Mouse (Mus musculus): Measurements from ENCODE around the gene Slc35e3. TPM values are rescaled to one million over a fixed set of nuclear protein-coding genes. Genes with fewer than 3 reads are reported as not detected.

Slc35e3 gene
- polyA plus RNA-seq, 1 experiment from 2014 or later: 2.5 TPM

- no peaks in the 10 kb centered on the region for H3K27me3 ChIP-seq (ENCODE audit: control insufficient read depth, insufficient read depth, low read depth, low read length)
- WGBS (ENCODE audit: insufficient replicate concordance): 82% methylated on average over 17 of the region's 17 CpGs
These were observed 31.5 kb upstream of the Slc35e3 start for GRCm38 (mm10) chr10:117777501-117778327.

GRCm38 (mm10) chr10:117777103-117777470 lies 30.9 kb upstream of the Slc35e3 start:
- H3K4me3 ChIP-seq (ENCODE audit: low read depth, low read length): no peak overlapping the region
- H3K9ac ChIP-seq (ENCODE audit: low read depth, low read length): no peak overlapping the region
- WGBS (ENCODE audit: insufficient replicate concordance): 93% methylated on average over 3 of the region's 3 CpGs
- H3K27ac ChIP-seq (ENCODE audit: low read length): no peak overlapping the region
- no peaks in the 10 kb centered on the region for H3K4me1 ChIP-seq (ENCODE audit: control insufficient read depth, low read depth, low read length)
- H3K4me2 ChIP-seq (ENCODE audit: low read depth, low read length): no peak overlapping the region
- H3K27me3 ChIP-seq (ENCODE audit: control insufficient read depth, insufficient read depth, low read depth, low read length): no peaks in the 10 kb centered on the region
- peaks cover 68% of the 10 kb centered on the region for H3K36me3 ChIP-seq (ENCODE audit: control insufficient read depth, insufficient read depth)
- ATAC-seq (ENCODE audit: low read depth): no peak
- no peaks in the 10 kb centered on the region for H3K9me3 ChIP-seq (replicated peaks; ENCODE audit: control insufficient read depth, low read length)

More at GRCm38 (mm10) chr10:117777501-117778327, 31.5 kb upstream of the Slc35e3 start:
- Histone ChIP-seq H3K4me1 (ENCODE audit: control insufficient read depth, low read depth, low read length) (no peaks in the 10 kb centered on the region), H3K4me3 (ENCODE audit: low read depth, low read length) (no peak overlapping the region), H3K27ac (ENCODE audit: low read length) (no peak overlapping the region), H3K9ac (ENCODE audit: low read depth, low read length) (no peak overlapping the region), H3K9me3 (replicated peaks; ENCODE audit: control insufficient read depth, low read length) (no peaks in the 10 kb centered on the region), H3K36me3 (ENCODE audit: control insufficient read depth, insufficient read depth) (peaks cover 65% of the 10 kb centered on the region), H3K4me2 (ENCODE audit: low read depth, low read length) (no peak overlapping the region)
- ATAC-seq (ENCODE audit: low read depth): no peak

GRCm38 (mm10) chr10:117776281-117777102 lies 30.3 kb upstream of the Slc35e3 start:
- no peak for ATAC-seq (ENCODE audit: low read depth)
- WGBS (ENCODE audit: insufficient replicate concordance): 67% methylated on average over 12 of the region's 12 CpGs
- Histone ChIP-seq H3K4me2 (ENCODE audit: low read depth, low read length) (no peak overlapping the region), H3K9ac (ENCODE audit: low read depth, low read length) (no peak overlapping the region), H3K27me3 (ENCODE audit: control insufficient read depth, insufficient read depth, low read depth, low read length) (no peaks in the 10 kb centered on the region), H3K4me3 (ENCODE audit: low read depth, low read length) (no peak overlapping the region), H3K36me3 (ENCODE audit: control insufficient read depth, insufficient read depth) (peaks cover 66% of the 10 kb centered on the region), H3K27ac (ENCODE audit: low read length) (no peak overlapping the region), H3K4me1 (ENCODE audit: control insufficient read depth, low read depth, low read length) (no peaks in the 10 kb centered on the region), H3K9me3 (replicated peaks; ENCODE audit: control insufficient read depth, low read length) (no peaks in the 10 kb centered on the region)

DNA sequence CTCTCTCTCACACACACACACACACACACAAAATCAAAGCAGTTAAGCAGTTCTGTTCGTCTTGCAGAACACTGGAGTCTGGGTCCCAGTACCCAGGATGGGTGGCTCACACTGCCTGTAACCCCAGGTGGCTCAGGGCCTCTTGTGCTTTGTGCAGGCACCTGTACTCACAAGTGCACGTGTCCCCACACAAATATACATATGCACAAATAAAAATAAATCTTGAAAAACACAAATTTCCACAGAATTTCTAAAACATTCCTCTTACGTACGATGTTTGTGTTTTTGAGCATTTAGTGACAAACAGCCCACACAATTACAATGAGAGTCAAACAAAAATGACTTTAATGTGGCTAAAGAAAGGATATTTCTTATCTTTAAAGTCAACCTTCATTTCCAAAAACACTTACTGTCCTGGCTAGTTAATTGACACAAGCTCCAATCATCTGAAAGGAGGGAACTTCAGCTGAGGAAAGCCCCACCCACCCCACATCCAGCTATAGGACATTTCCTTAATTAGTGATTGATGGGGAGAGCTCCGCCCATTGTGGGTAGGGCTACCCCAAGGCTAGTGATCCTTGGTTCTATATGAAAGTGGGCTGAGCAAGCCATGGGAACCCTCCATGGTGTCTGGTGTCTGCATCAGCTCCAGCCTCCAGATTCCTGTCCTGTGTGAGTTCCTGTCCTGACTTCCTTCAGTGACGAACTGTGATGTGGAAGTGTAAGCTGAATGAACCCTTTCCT lies 29.4 kb upstream of the Slc35e3 start:
- no peaks in the 10 kb centered on the region for H3K4me1 ChIP-seq (ENCODE audit: control insufficient read depth, low read depth, low read length)
- ATAC-seq (ENCODE audit: low read depth): no peak
- H3K4me3 ChIP-seq (ENCODE audit: low read depth, low read length): no peak overlapping the region
- WGBS (ENCODE audit: insufficient replicate concordance): 80% methylated on average over 6 of the region's 6 CpGs
- no peaks in the 10 kb centered on the region for H3K27me3 ChIP-seq (ENCODE audit: control insufficient read depth, insufficient read depth, low read depth, low read length)
- peaks cover 59% of the 10 kb centered on the region for H3K36me3 ChIP-seq (ENCODE audit: control insufficient read depth, insufficient read depth)
- no peak overlapping the region for H3K27ac ChIP-seq (ENCODE audit: low read length)
- H3K4me2 ChIP-seq (ENCODE audit: low read depth, low read length): no peak overlapping the region
- H3K9ac ChIP-seq (ENCODE audit: low read depth, low read length): no peak overlapping the region
- no peaks in the 10 kb centered on the region for H3K9me3 ChIP-seq (replicated peaks; ENCODE audit: control insufficient read depth, low read length)

GRCm38 (mm10) chr10:117774817-117775120 lies 28.6 kb upstream of the Slc35e3 start:
- Histone ChIP-seq H3K27ac (ENCODE audit: low read length) (no peak overlapping the region), H3K4me3 (ENCODE audit: low read depth, low read length) (no peak overlapping the region), H3K27me3 (ENCODE audit: control insufficient read depth, insufficient read depth, low read depth, low read length) (no peaks in the 10 kb centered on the region), H3K9me3 (replicated peaks; ENCODE audit: control insufficient read depth, low read length) (no peaks in the 10 kb centered on the region), H3K36me3 (ENCODE audit: control insufficient read depth, insufficient read depth) (peaks cover 61% of the 10 kb centered on the region), H3K9ac (ENCODE audit: low read depth, low read length) (no peak overlapping the region), H3K4me1 (ENCODE audit: control insufficient read depth, low read depth, low read length) (no peaks in the 10 kb centered on the region), H3K4me2 (ENCODE audit: low read depth, low read length) (no peak overlapping the region)
- ATAC-seq (ENCODE audit: low read depth): no peak
- WGBS (ENCODE audit: insufficient replicate concordance): 94% methylated on average over 1 of the region's 1 CpGs

DNA sequence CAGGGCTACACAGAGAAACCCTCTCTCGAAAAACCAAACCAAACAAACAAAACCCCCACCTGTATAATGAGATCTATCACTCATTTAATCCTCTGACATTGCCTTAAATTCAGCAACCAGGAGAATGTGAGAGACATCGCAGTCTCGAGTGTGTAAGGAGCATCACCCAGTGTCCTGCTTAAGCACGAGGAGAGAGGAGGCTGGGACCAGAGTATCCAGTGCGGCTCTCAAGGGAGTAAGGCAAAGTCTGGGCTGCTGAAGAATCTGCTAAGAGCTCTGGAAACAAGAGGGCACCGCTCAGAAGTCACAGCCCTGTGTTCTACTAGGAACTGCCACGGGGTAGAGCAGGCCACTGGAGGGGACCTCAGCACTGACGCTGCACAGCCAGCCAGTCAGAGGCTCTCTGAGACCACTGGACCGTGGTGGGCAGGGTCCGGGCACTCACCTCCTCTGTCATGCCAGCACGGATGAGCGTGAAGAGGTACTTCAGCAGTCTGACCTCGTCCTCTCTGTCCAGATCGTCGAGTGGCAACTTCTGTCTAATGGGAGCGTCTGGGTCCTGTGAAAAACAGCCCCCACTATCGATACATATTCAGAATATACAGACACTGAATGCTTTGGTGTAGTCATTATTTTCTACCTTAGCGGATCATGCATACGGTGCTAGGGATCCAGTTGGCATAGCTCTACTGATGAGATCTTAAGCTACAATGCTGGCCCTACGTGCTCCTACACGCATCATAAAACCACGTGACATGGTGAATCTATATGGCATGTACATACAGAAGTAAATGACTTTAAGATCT lies 28.0 kb upstream of the Slc35e3 start:
- no peak overlapping the region for H3K9ac ChIP-seq (ENCODE audit: low read depth, low read length)
- 91% methylated on average over 22 of the region's 22 CpGs for WGBS (ENCODE audit: insufficient replicate concordance)

GRCm38 (mm10) chr10:117773106-117773720 lies 27.0 kb upstream of the Slc35e3 start:
- Histone ChIP-seq H3K27ac (ENCODE audit: low read length) (no peak overlapping the region), H3K27me3 (ENCODE audit: control insufficient read depth, insufficient read depth, low read depth, low read length) (no peaks in the 10 kb centered on the region), H3K4me3 (ENCODE audit: low read depth, low read length) (no peak overlapping the region), H3K4me2 (ENCODE audit: low read depth, low read length) (no peak overlapping the region), H3K9ac (ENCODE audit: low read depth, low read length) (no peak overlapping the region), H3K36me3 (ENCODE audit: control insufficient read depth, insufficient read depth) (peaks cover 55% of the 10 kb centered on the region), H3K4me1 (ENCODE audit: control insufficient read depth, low read depth, low read length) (no peaks in the 10 kb centered on the region), H3K9me3 (replicated peaks; ENCODE audit: control insufficient read depth, low read length) (no peaks in the 10 kb centered on the region)
- WGBS (ENCODE audit: insufficient replicate concordance): 88% methylated on average over 7 of the region's 7 CpGs
- ATAC-seq (ENCODE audit: low read depth): no peak

More for the DNA sequence above, 28.0 kb upstream of the Slc35e3 start:
- Histone ChIP-seq H3K4me2 (ENCODE audit: low read depth, low read length) (no peak overlapping the region), H3K27me3 (ENCODE audit: control insufficient read depth, insufficient read depth, low read depth, low read length) (no peaks in the 10 kb centered on the region), H3K4me1 (ENCODE audit: control insufficient read depth, low read depth, low read length) (no peaks in the 10 kb centered on the region), H3K4me3 (ENCODE audit: low read depth, low read length) (no peak overlapping the region), H3K9me3 (replicated peaks; ENCODE audit: control insufficient read depth, low read length) (no peaks in the 10 kb centered on the region), H3K36me3 (ENCODE audit: control insufficient read depth, insufficient read depth) (peaks cover 61% of the 10 kb centered on the region), H3K27ac (ENCODE audit: low read length) (no peak overlapping the region)
- no peak for ATAC-seq (ENCODE audit: low read depth)
